Mouse (Mus musculus) cerebellum, adult 11-12 months (tissue): ENCODE data around the gene Anapc2.

ENCODE experiments used
- DNase-seq: peaks from one replicate; pipeline ENCODE4 v3.0.0; 2022

Anapc2 gene

GRCm38 (mm10) chr2:25305587-25306359 is 33.5 kb downstream of the Anapc2 start:
- DNase-seq = no peak

GRCm38 (mm10) chr2:25310180-25310579 is 37.9 kb downstream of the Anapc2 start:
- DNase-seq = no peak

- DNase-seq = no peak
Observed at GRCm38 (mm10) chr2:25310969-25311368, 38.7 kb downstream of the Anapc2 start.

- no peak for DNase-seq
Observed at GRCm38 (mm10) chr2:25311491-25311891, 39.2 kb downstream of the Anapc2 start.

GRCm38 (mm10) chr2:25318119-25318966 is 46.1 kb downstream of the Anapc2 start:
- peak; percentile 77 for DNase-seq

- DNase-seq = peak; percentile 90
Observed at GRCm38 (mm10) chr2:25318971-25319773, 46.9 kb downstream of the Anapc2 start, which contains the start of gene Grin1. Gene Grin1, minus strand, starts transcription at chr2:25319187.

- no peak for DNase-seq
Observed at GRCm38 (mm10) chr2:25320084-25320483, 47.8 kb downstream of the Anapc2 start.

- DNase-seq = no peak
Observed at GRCm38 (mm10) chr2:25326036-25326435, 53.8 kb downstream of the Anapc2 start.

GRCm38 (mm10) chr2:25328440-25328839 is 56.2 kb downstream of the Anapc2 start:
- no peak for DNase-seq

- DNase-seq = no peak
Observed at GRCm38 (mm10) chr2:25331470-25331869, 59.2 kb downstream of the Anapc2 start.

GRCm38 (mm10) chr2:25332286-25333160 is 60.2 kb downstream of the Anapc2 start, which contains the start of gene Man1b1:
Gene Man1b1, plus strand, starts transcription at chr2:25332338.
- peak; percentile 99 for DNase-seq

GRCm38 (mm10) chr2:25333569-25333968 is 61.3 kb downstream of the Anapc2 start:
- DNase-seq = no peak
